ENCODE assay signal across 16 mouse cellular contexts in genomic region chr15:31184651-31185443, GRCm38 (mm10). TPM values are rescaled to one million over a fixed set of nuclear protein-coding genes. Genes with fewer than 3 reads are reported as not detected.
DNase-seq lines count a peak whose midpoint lies in the region; ATAC-seq and TF ChIP-seq lines count a peak whose summit lies in the region.
"Had no signal": no experiment of that assay in that cellular context is flagged by ENCODE, and none has a peak within 500 bp of the region (broad histone marks: within the 10 kb centered on the region; RNA-seq: fewer than 3 reads in every experiment).

No protein-coding gene starts in this region.

- 63% methylated on average over 12 of the region's 12 CpGs for WGBS in liver, postnatal 0 days (ENCODE audit: insufficient replicate concordance)
- 61% methylated on average over 12 of the region's 12 CpGs for WGBS in midbrain, embryonic 14.5 days

- no peaks in the 10 kb centered on the region for H3K9me3 ChIP-seq in liver, postnatal 0 days (ENCODE audit: low read length)
- no peaks in the 10 kb centered on the region for H3K9me3 ChIP-seq in midbrain, embryonic 14.5 days (ENCODE audit: control insufficient read depth, low read length)
- H3K9me3 ChIP-seq: embryonic facial prominence, embryonic 12.5 days; forebrain, embryonic 12.5 days; hindbrain, embryonic 10.5 days; midbrain, embryonic 13.5 days; neural tube, embryonic 12.5 days had no signal

- peak; percentile 45 to 70 for DNase-seq in urinary bladder, adult 18-20 months (ENCODE audit: low spot score in 2 of 2)
- DNase-seq in urinary bladder, postnatal 10 days (ENCODE audit: low spot score), result no peak
- peak; percentile 85 to 89 for DNase-seq in adrenal gland, adult (ENCODE audit: inconsistent age in 2 of 2, low spot score in 1 of 2)
- peak; percentile 58 for DNase-seq in fibroblast of lung, adult 2 months (ENCODE audit: low read depth)
- peak; percentile 60 to 69 for DNase-seq in urinary bladder, postnatal 36 days (ENCODE audit: low spot score in 2 of 2)
- DNase-seq in liver, postnatal 0 days, result no peak
- no peak for DNase-seq in midbrain, embryonic 14.5 days
- DNase-seq: kidney, adult 8-10 months; spleen, adult 18-20 months had no signal

- H3K27ac ChIP-seq in liver, postnatal 0 days (ENCODE audit: low read depth), result no peak overlapping the region
- no peak overlapping the region for H3K27ac ChIP-seq in midbrain, embryonic 14.5 days (replicated peaks; ENCODE audit: low read depth, low read length)
- H3K27ac ChIP-seq: embryonic facial prominence, embryonic 12.5 days; forebrain, embryonic 12.5 days; hindbrain, embryonic 10.5 days; layer of hippocampus, adult 2 months; midbrain, embryonic 13.5 days; neural tube, embryonic 12.5 days had no signal

- no peak overlapping the region for H3K9ac ChIP-seq in liver, postnatal 0 days (replicated peaks)
- no peak overlapping the region for H3K9ac ChIP-seq in midbrain, embryonic 14.5 days (replicated peaks; ENCODE audit: low read length)
- H3K9ac ChIP-seq: embryonic facial prominence, embryonic 12.5 days; forebrain, embryonic 12.5 days; midbrain, embryonic 13.5 days; neural tube, embryonic 12.5 days had no signal

- no peak for TF ChIP-seq CTCF in liver, postnatal 0 days (IDR thresholded peaks at IDR 0.05; ENCODE audit: low read depth)

- no peak overlapping the region for H3K4me2 ChIP-seq in liver, postnatal 0 days (ENCODE audit: low read depth, low read length)
- H3K4me2 ChIP-seq in midbrain, embryonic 14.5 days (ENCODE audit: low read length), result no peak overlapping the region
- H3K4me2 ChIP-seq: embryonic facial prominence, embryonic 12.5 days; forebrain, embryonic 12.5 days; liver, embryonic 11.5 days; midbrain, embryonic 13.5 days; neural tube, embryonic 12.5 days had no signal

- no peaks in the 10 kb centered on the region for H3K36me3 ChIP-seq in liver, postnatal 0 days (replicated peaks; ENCODE audit: insufficient read depth, low read length)
- no peaks in the 10 kb centered on the region for H3K36me3 ChIP-seq in midbrain, embryonic 14.5 days (ENCODE audit: control insufficient read depth, insufficient read depth, low read length)
- H3K36me3 ChIP-seq: embryonic facial prominence, embryonic 12.5 days; forebrain, embryonic 12.5 days; hindbrain, embryonic 10.5 days; midbrain, embryonic 13.5 days; neural tube, embryonic 12.5 days had no signal

- H3K4me3 ChIP-seq in liver, postnatal 0 days (ENCODE audit: low read depth, low read length), result no peak overlapping the region
- H3K4me3 ChIP-seq in midbrain, embryonic 14.5 days (replicated peaks; ENCODE audit: low read depth, low read length), result no peak overlapping the region
- H3K4me3 ChIP-seq: embryonic facial prominence, embryonic 12.5 days; forebrain, embryonic 12.5 days; hindbrain, embryonic 10.5 days; layer of hippocampus, adult 2 months; midbrain, embryonic 13.5 days; neural tube, embryonic 12.5 days had no signal

- no peak for ATAC-seq in liver, postnatal 0 days
- no peak for ATAC-seq in midbrain, embryonic 14.5 days (ENCODE audit: low FRiP score, low TSS enrichment)
- ATAC-seq: midbrain, embryonic 13.5 days had no signal

- no peaks in the 10 kb centered on the region for H3K4me1 ChIP-seq in liver, postnatal 0 days (ENCODE audit: insufficient read depth)
- no peaks in the 10 kb centered on the region for H3K4me1 ChIP-seq in midbrain, embryonic 14.5 days (ENCODE audit: control insufficient read depth, insufficient read depth, low read length)
- H3K4me1 ChIP-seq: embryonic facial prominence, embryonic 12.5 days; forebrain, embryonic 12.5 days; hindbrain, embryonic 10.5 days; midbrain, embryonic 13.5 days; neural tube, embryonic 12.5 days had no signal

- no peaks in the 10 kb centered on the region for H3K27me3 ChIP-seq in liver, postnatal 0 days (ENCODE audit: insufficient read depth, low read length)
- H3K27me3 ChIP-seq in midbrain, embryonic 14.5 days (ENCODE audit: control insufficient read depth, insufficient read depth, low read length), result no peaks in the 10 kb centered on the region
- H3K27me3 ChIP-seq: embryonic facial prominence, embryonic 12.5 days; forebrain, embryonic 12.5 days; midbrain, embryonic 13.5 days; neural tube, embryonic 12.5 days had no signal

- TF ChIP-seq EP300 in liver, postnatal 0 days (IDR thresholded peaks at IDR 0.05; ENCODE audit: low read depth), result no peak

RNA-seq across cellular contexts. Expression of gene Dap, which starts 39.3 kb away (rescaled TPM):
- 75.9 and 77.8 TPM in 2 replicates for polyA plus RNA-seq in liver, postnatal 0 days (2015; fragmentation: Nextera tagmentation; extraction: Ambion mirVana)
- polyA plus RNA-seq in midbrain, embryonic 14.5 days (2014; fragmentation: Nextera tagmentation; extraction: Ambion mirVana), result 21.3 and 27.4 TPM in 2 replicates

Comparison
In these comparisons a context has a peak if more than half of its experiments do, and no peak if none do; other contexts are left out.
1. DNase-seq: peak in urinary bladder, adult 18-20 months (2 of 2), adrenal gland, adult (2 of 2), fibroblast of lung, adult 2 months (single experiment) and urinary bladder, postnatal 36 days (2 of 2); none in urinary bladder, postnatal 10 days (single experiment), liver, postnatal 0 days (single experiment) and midbrain, embryonic 14.5 days (single experiment).